Mouse (Mus musculus) testis, postnatal 10 days (tissue): ENCODE measurements at regions not wholly inside any gene's neighbourhood (a gene's known extent, or its start where the extent isn't known, plus 50 kb on each side); places are given as distances from the start of the nearest gene placed in this dataset.

Source experiments
- DNase-seq: peaks from one replicate; pipeline ENCODE4 v3.0.0; 2021; ENCODE audit warnings: low spot score

- no peak for DNase-seq
Observed at GRCm38 (mm10) chr15:8903651-8904050, 64.1 kb upstream of the Ranbp3l start.

GRCm38 (mm10) chr15:8897487-8898158 is 70.1 kb upstream of the Ranbp3l start:
- DNase-seq: no peak

- no peak for DNase-seq
Observed at GRCm38 (mm10) chr15:8896856-8897255, 70.9 kb upstream of the Ranbp3l start.

- DNase-seq: no peak
Observed at GRCm38 (mm10) chr15:8896391-8896790, 71.4 kb upstream of the Ranbp3l start.

- DNase-seq: no peak
Observed at GRCm38 (mm10) chr15:8885585-8885984, 82.2 kb upstream of the Ranbp3l start.

- no peak for DNase-seq
Observed at GRCm38 (mm10) chr15:8884608-8885467, 82.9 kb upstream of the Ranbp3l start.

- DNase-seq: no peak
Observed at GRCm38 (mm10) chr15:8882880-8883539, 84.7 kb upstream of the Ranbp3l start.

- no peak for DNase-seq
Observed at GRCm38 (mm10) chr15:8874884-8875493, 92.8 kb upstream of the Ranbp3l start.

GRCm38 (mm10) chr15:8868021-8868420 is 99.7 kb upstream of the Ranbp3l start:
- no peak for DNase-seq

- no peak for DNase-seq
Observed at GRCm38 (mm10) chr15:8867160-8867891, 100.4 kb upstream of the Ranbp3l start.

- no peak for DNase-seq
Observed at GRCm38 (mm10) chr15:8865089-8865933, 102.4 kb upstream of the Ranbp3l start.

- no peak for DNase-seq
Observed at GRCm38 (mm10) chr15:8856419-8857084, 111.2 kb upstream of the Ranbp3l start.

GRCm38 (mm10) chr15:8855511-8855910 is 112.2 kb upstream of the Ranbp3l start:
- DNase-seq: no peak

- no peak for DNase-seq
Observed at GRCm38 (mm10) chr15:8854336-8854735, 113.4 kb upstream of the Ranbp3l start.

GRCm38 (mm10) chr15:8850996-8851395 is 116.8 kb upstream of the Ranbp3l start:
- no peak for DNase-seq

- no peak for DNase-seq
Observed at GRCm38 (mm10) chr15:8849413-8849812, 118.3 kb upstream of the Ranbp3l start.

GRCm38 (mm10) chr15:8842129-8842528 is 125.6 kb upstream of the Ranbp3l start:
- no peak for DNase-seq

- DNase-seq: no peak
Observed at GRCm38 (mm10) chr15:8839462-8839861, 128.3 kb upstream of the Ranbp3l start.

- DNase-seq: no peak
Observed at GRCm38 (mm10) chr15:8834151-8834550, 123.6 kb upstream of the Slc1a3 start.

GRCm38 (mm10) chr15:8832970-8833369 is 122.4 kb upstream of the Slc1a3 start:
- peak; percentile 52 for DNase-seq
